Comparison of ENCODE assay signal across 8 mouse cellular contexts in genomic region chrX:142228055-142228768, GRCm38 (mm10). TPM values are rescaled to one million over a fixed set of nuclear protein-coding genes. Genes with fewer than 3 reads are reported as not detected.
DNase-seq lines count a peak whose midpoint lies in the region; ATAC-seq and TF ChIP-seq lines count a peak whose summit lies in the region.

No protein-coding gene starts in this region.

- no peak for TF ChIP-seq CTCF in G1E (IDR thresholded peaks at IDR 0.05; ENCODE audit: low read depth, low read length)
- no peak for TF ChIP-seq CTCF in lung, embryonic 14.5 days (IDR thresholded peaks at IDR 0.05; ENCODE audit: low read depth)
- no peak for TF ChIP-seq CTCF in olfactory bulb, adult 2 months (IDR thresholded peaks at IDR 0.05; ENCODE audit: insufficient read depth, low read depth, low read length)
- TF ChIP-seq CTCF in thymus, adult 2 months (IDR thresholded peaks at IDR 0.05; ENCODE audit: borderline replicate concordance, control insufficient read depth, extremely low read depth, insufficient read depth, low read length, poor library complexity), result no peak

- intact Hi-C loops in heart, postnatal 25 days (cut with DNase I), result no loop called here

- H3K27me3 ChIP-seq in G1E (ENCODE audit: insufficient read depth, low read length), result no peaks in the 10 kb centered on the region
- H3K27me3 ChIP-seq in forebrain, embryonic 15.5 days, result no peaks in the 10 kb centered on the region
- no peaks in the 10 kb centered on the region for H3K27me3 ChIP-seq in lung, embryonic 14.5 days (ENCODE audit: insufficient read depth, low read length)
- no peaks in the 10 kb centered on the region for H3K27me3 ChIP-seq in thymus, adult 2 months (ENCODE audit: control insufficient read depth, insufficient read depth, low read length)

- H3K4me1 ChIP-seq in G1E (ENCODE audit: insufficient read depth, low read depth, low read length), result no peaks in the 10 kb centered on the region
- H3K4me1 ChIP-seq in forebrain, embryonic 15.5 days, result 0 out of 2 replicates have a peak, but pooled peaks cover 3% of the 10 kb centered on the region
- H3K4me1 ChIP-seq in lung, embryonic 14.5 days (ENCODE audit: insufficient read depth), result no peaks in the 10 kb centered on the region
- H3K4me1 ChIP-seq in olfactory bulb, adult 2 months (ENCODE audit: control insufficient read depth, insufficient read depth, low read length), result no peaks in the 10 kb centered on the region
- H3K4me1 ChIP-seq in thymus, adult 2 months (replicated peaks; ENCODE audit: control insufficient read depth, insufficient read depth, low read length), result no peaks in the 10 kb centered on the region

- H3K36me3 ChIP-seq in G1E (replicated peaks), result no peaks in the 10 kb centered on the region
- H3K36me3 ChIP-seq in forebrain, embryonic 15.5 days, result no peaks in the 10 kb centered on the region
- H3K36me3 ChIP-seq in lung, embryonic 14.5 days (ENCODE audit: insufficient read depth), result no peaks in the 10 kb centered on the region
- no peaks in the 10 kb centered on the region for H3K36me3 ChIP-seq in thymus, adult 2 months (ENCODE audit: control insufficient read depth, insufficient read depth, low read length)

- peak overlapping the region; percentile 75 for H3K4me3 ChIP-seq in G1E (ENCODE audit: low read depth, low read length)
- H3K4me3 ChIP-seq in forebrain, embryonic 15.5 days, result peak overlapping the region; percentile 58
- peak overlapping the region; percentile 45 for H3K4me3 ChIP-seq in lung, embryonic 14.5 days (ENCODE audit: low read depth, low read length)
- peak overlapping the region; percentile 96 for H3K4me3 ChIP-seq in olfactory bulb, adult 2 months (ENCODE audit: insufficient read depth, low read depth, low read length)
- peak overlapping the region; percentile 98 for H3K4me3 ChIP-seq in thymus, adult 2 months (ENCODE audit: control insufficient read depth, insufficient read depth, low read length)

- 21% methylated on average over 34 of the region's 42 CpGs for WGBS in forebrain, embryonic 15.5 days
- WGBS in lung, embryonic 14.5 days, result 7% methylated on average over 26 of the region's 42 CpGs
- 22% methylated on average over 36 of the region's 42 CpGs for WGBS in olfactory bulb, adult 2 months
- under 1% methylated on average over 29 of the region's 42 CpGs for WGBS in thymus, adult 2 months

- no peak for TF ChIP-seq POLR2A in olfactory bulb, adult 2 months (IDR thresholded peaks at IDR 0.05; ENCODE audit: insufficient read depth, low read depth, low read length)
- no peak for TF ChIP-seq POLR2A in thymus, adult 2 months (IDR thresholded peaks at IDR 0.05; ENCODE audit: control insufficient read depth, extremely low read depth, insufficient read depth, low read length, poor library complexity)

- peak; percentile 57 for DNase-seq in G1E (ENCODE audit: low spot score)
- DNase-seq in cerebellum, adult 11-12 months, result peak; percentile 84
- DNase-seq in heart, postnatal 25 days (ENCODE audit: low spot score), result peak; percentile 50
- DNase-seq in layer of hippocampus, adult 18-20 months (ENCODE audit: low spot score in 2 of 2), result peak; percentile 67 to 71
- DNase-seq in lung, embryonic 14.5 days, result peak; percentile 83
- peak; percentile 58 for DNase-seq in thymus, adult 2 months

- ATAC-seq in G1E (ENCODE audit: extremely low read depth, insufficient number of reproducible peaks, low FRiP score, poor library complexity, severe bottlenecking), result peak; percentile 73
- ATAC-seq in forebrain, embryonic 15.5 days (replicated peaks), result peak; percentile 98
- peak; percentile 98 for ATAC-seq in lung, embryonic 14.5 days (ENCODE audit: insufficient read depth)

- peak overlapping the region; percentile 53 for H3K9ac ChIP-seq in forebrain, embryonic 15.5 days (replicated peaks)
- peak overlapping the region; percentile 51 for H3K9ac ChIP-seq in lung, embryonic 14.5 days

- peak overlapping the region; percentile 89 for H3K27ac ChIP-seq in forebrain, embryonic 15.5 days (replicated peaks)
- H3K27ac ChIP-seq in lung, embryonic 14.5 days (ENCODE audit: low read depth), result peak overlapping the region; percentile 94
- H3K27ac ChIP-seq in olfactory bulb, adult 2 months (ENCODE audit: insufficient read depth, low read depth, low read length), result peak overlapping the region; percentile 91
- H3K27ac ChIP-seq in thymus, adult 2 months (ENCODE audit: control insufficient read depth, insufficient read depth, low read length), result peak overlapping the region; percentile 57

- peak overlapping the region; percentile 41 for H3K4me2 ChIP-seq in forebrain, embryonic 15.5 days (replicated peaks)
- H3K4me2 ChIP-seq in lung, embryonic 14.5 days, result peak overlapping the region; percentile 56

- no peaks in the 10 kb centered on the region for H3K9me3 ChIP-seq in G1E (replicated peaks)
- no peaks in the 10 kb centered on the region for H3K9me3 ChIP-seq in forebrain, embryonic 15.5 days
- no peaks in the 10 kb centered on the region for H3K9me3 ChIP-seq in lung, embryonic 14.5 days (ENCODE audit: low read depth, low read length)

RNA-seq across cellular contexts. Expression of gene Nxt2, which starts 1.6 kb away (rescaled TPM):
- 7.8 and 9.1 TPM in 2 replicates for total RNA-seq in G1E (2014; fragmentation: Nextera tagmentation)
- total RNA-seq in G1E (2017), result 6.9 and 7.7 TPM in 2 replicates
- polyA plus RNA-seq in G1E (2012), result 0.19 and 0.72 TPM in 2 replicates
- 22.5 and 24.4 TPM in 2 replicates for polyA plus RNA-seq in forebrain, embryonic 15.5 days (2015; fragmentation: Nextera tagmentation; extraction: Ambion mirVana)
- 1 to 10 TPM; 5.9 to 7.5 TPM for total RNA-seq in heart, postnatal 25 days (2021)
- 10 to 100 TPM; 35.0 to 35.9 TPM for total RNA-seq in layer of hippocampus, adult 18-20 months (2021)
- polyA plus RNA-seq in lung, embryonic 14.5 days (2014; fragmentation: Nextera tagmentation; extraction: Ambion mirVana), result 21.6 and 22.1 TPM in 2 replicates
- not detected in 2 replicates for polyA plus RNA-seq in olfactory bulb, adult 2 months (2012; ENCODE audit: insufficient read depth, insufficient read length, low replicate concordance, missing spikeins)
- 1.2 and 1.5 TPM in 2 replicates for polyA plus RNA-seq in thymus, adult 2 months (2012; rRNA removed)

RNA-seq across cellular contexts. Expression of gene Gucy2f, which starts 31.5 kb away (rescaled TPM):
- not detected in 2 replicates for total RNA-seq in G1E (2014; fragmentation: Nextera tagmentation)
- total RNA-seq in G1E (2017), result under 0.01 TPM in 2 replicates
- polyA plus RNA-seq in G1E (2012), result not detected in 2 replicates
- polyA plus RNA-seq in forebrain, embryonic 15.5 days (2015; fragmentation: Nextera tagmentation; extraction: Ambion mirVana), result 0.03 and 0.08 TPM in 2 replicates
- total RNA-seq in heart, postnatal 25 days (2021), result not detected
- under 1 TPM; 0.79 to 0.81 TPM for total RNA-seq in layer of hippocampus, adult 18-20 months (2021)
- 0.04 and 0.09 TPM in 2 replicates for polyA plus RNA-seq in lung, embryonic 14.5 days (2014; fragmentation: Nextera tagmentation; extraction: Ambion mirVana)
- not detected in 2 replicates for polyA plus RNA-seq in olfactory bulb, adult 2 months (2012; ENCODE audit: insufficient read depth, insufficient read length, low replicate concordance, missing spikeins)
- not detected in 2 replicates for polyA plus RNA-seq in thymus, adult 2 months (2012; rRNA removed)

Comparison
In these comparisons a context has a peak if more than half of its experiments do, and no peak if none do; other contexts are left out.
1. Peak in every context shown above with its lines: DNase-seq, ATAC-seq, H3K4me3 ChIP-seq and H3K27ac ChIP-seq.
2. H3K4me3 ChIP-seq: peak in every context shown above with its lines; median percentile 98 in thymus, adult 2 months; 96 in olfactory bulb, adult 2 months; 75 in G1E; 58 in forebrain, embryonic 15.5 days; 45 in lung, embryonic 14.5 days.